Mouse (Mus musculus): ENCODE measurements around the gene Ak7. TPM values are rescaled to one million over a fixed set of nuclear protein-coding genes. Genes with fewer than 3 reads are reported as not detected.

The Ak7 gene
- polyA plus RNA-seq, 1 experiment from 2014 or later = 4.1 TPM

DNA sequence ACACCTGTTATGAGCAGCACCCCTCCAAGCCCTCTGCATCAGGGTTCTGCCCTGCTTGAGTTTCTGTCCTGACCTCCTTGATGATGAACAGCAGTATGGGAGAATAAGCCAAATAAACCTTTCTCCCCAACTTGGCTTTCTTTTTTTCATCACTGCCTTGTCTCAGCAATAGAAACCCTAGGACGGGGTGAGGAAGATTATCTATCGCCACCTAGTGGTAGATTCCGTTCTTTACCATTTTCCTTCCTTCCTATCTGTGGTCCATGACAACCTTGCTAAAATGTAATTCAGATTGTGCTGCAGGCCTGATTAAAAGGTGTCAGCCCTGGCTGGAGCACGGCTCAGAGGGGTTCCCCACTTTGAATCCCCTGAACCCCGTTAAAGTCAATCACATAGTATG lies 16.9 kb downstream of the Ak7 start:
- no peaks in the 10 kb centered on the region for H3K27me3 ChIP-seq (ENCODE audit: insufficient read depth, low read length)
- no peak overlapping the region for H3K4me3 ChIP-seq (replicated peaks; ENCODE audit: low read depth, low read length)
- ATAC-seq (replicated peaks; ENCODE audit: low FRiP score, low read depth) = no peak
- DNase-seq (ENCODE audit: low spot score) = peak; percentile 86
- H3K4me2 ChIP-seq (ENCODE audit: low read length) = no peak overlapping the region
- H3K36me3 ChIP-seq (ENCODE audit: insufficient read depth, low read length) = no peaks in the 10 kb centered on the region
- H3K27ac ChIP-seq = no peak overlapping the region
- no peak overlapping the region for H3K9ac ChIP-seq (ENCODE audit: low read depth, low read length)
- WGBS = 3% methylated on average over 5 of the region's 5 CpGs
- no peaks in the 10 kb centered on the region for H3K9me3 ChIP-seq (replicated peaks; ENCODE audit: low read length)
- peak; percentile 87 for TF ChIP-seq CTCF (IDR thresholded peaks at IDR 0.05; ENCODE audit: low read depth)
- H3K4me1 ChIP-seq (replicated peaks; ENCODE audit: insufficient read depth, low read length) = no peaks in the 10 kb centered on the region

DNA sequence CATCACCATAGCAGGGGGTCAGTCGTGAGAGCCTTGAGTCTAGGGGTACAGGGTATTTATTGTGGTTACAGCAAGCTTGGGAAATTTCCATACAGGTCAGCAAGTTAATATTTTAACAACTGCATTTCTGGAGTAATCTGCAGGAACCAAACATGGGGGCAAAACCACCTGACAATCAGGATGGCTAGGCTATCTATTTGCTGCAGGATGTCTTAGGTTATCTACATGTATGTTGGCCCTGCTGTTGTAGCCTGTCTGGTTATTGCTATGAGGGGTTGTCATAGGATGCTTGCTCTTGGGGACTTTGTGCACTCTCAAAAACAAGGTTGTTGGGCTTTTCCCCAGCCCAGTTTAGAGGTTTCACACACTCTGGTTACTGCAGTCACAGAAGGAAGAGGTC lies 18.8 kb downstream of the Ak7 start:
- WGBS = 30% methylated on average over 1 of the region's 1 CpGs
- DNase-seq (ENCODE audit: low spot score) = no peak
- no peaks in the 10 kb centered on the region for H3K4me1 ChIP-seq (replicated peaks; ENCODE audit: insufficient read depth, low read length)
- TF ChIP-seq CTCF (IDR thresholded peaks at IDR 0.05; ENCODE audit: low read depth) = no peak
- ATAC-seq (replicated peaks; ENCODE audit: low FRiP score, low read depth) = no peak
- no peaks in the 10 kb centered on the region for H3K36me3 ChIP-seq (ENCODE audit: insufficient read depth, low read length)
- H3K9me3 ChIP-seq (replicated peaks; ENCODE audit: low read length) = no peaks in the 10 kb centered on the region
- no peak overlapping the region for H3K27ac ChIP-seq
- no peak overlapping the region for H3K4me2 ChIP-seq (ENCODE audit: low read length)
- no peak overlapping the region for H3K4me3 ChIP-seq (replicated peaks; ENCODE audit: low read depth, low read length)
- no peak overlapping the region for H3K9ac ChIP-seq (ENCODE audit: low read depth, low read length)
- no peaks in the 10 kb centered on the region for H3K27me3 ChIP-seq (ENCODE audit: insufficient read depth, low read length)

DNA sequence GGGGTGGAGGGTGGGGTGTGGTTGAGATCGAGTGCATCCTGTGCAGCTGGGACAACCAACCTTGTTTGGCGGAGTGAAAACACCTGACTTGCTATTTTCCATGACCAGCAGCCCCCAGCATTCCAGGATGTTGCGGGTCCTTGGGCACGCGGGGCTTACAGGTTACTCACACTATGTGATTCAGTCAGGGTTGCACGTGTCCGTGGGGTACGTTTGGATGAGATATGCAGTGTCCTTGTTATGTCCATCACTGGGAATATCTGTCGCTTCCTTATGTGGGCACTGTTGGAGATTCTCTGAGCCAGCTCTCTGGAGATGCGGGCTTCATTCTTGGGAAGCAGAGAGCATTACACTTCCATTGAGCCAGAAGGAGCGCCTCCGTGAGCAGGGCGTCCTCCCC lies 20.0 kb downstream of the Ak7 start:
- Histone ChIP-seq H3K27ac (no peak overlapping the region), H3K9me3 (replicated peaks; ENCODE audit: low read length) (no peaks in the 10 kb centered on the region), H3K4me2 (ENCODE audit: low read length) (no peak overlapping the region), H3K27me3 (ENCODE audit: insufficient read depth, low read length) (no peaks in the 10 kb centered on the region), H3K9ac (ENCODE audit: low read depth, low read length) (no peak overlapping the region), H3K4me3 (replicated peaks; ENCODE audit: low read depth, low read length) (no peak overlapping the region), H3K36me3 (ENCODE audit: insufficient read depth, low read length) (no peaks in the 10 kb centered on the region), H3K4me1 (replicated peaks; ENCODE audit: insufficient read depth, low read length) (no peaks in the 10 kb centered on the region)
- DNase-seq (ENCODE audit: low spot score) = no peak
- ATAC-seq (replicated peaks; ENCODE audit: low FRiP score, low read depth) = no peak
- no peak for TF ChIP-seq CTCF (IDR thresholded peaks at IDR 0.05; ENCODE audit: low read depth)
- WGBS = 76% methylated on average over 13 of the region's 13 CpGs

DNA sequence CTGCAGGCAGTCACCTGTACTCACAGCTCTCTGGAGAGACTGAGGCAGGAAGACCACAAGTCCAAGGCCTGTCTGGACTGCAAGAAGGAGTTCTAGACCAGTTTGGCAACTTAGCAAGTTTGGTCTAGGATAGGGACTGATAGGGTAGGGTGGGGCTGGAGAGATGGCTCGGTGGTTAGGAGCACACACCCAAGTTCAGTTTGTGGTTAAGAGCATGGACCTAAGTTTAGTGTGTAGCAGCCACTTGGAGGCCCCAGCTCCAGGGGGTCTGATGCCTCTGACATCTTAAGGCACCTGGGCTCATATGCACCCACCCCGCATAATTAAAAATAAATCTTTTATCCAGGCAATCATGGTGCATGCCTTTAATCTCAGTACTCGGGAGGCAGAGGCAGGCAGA lies 21.5 kb downstream of the Ak7 start:
- DNase-seq (ENCODE audit: low spot score) = no peak
- Histone ChIP-seq H3K9ac (ENCODE audit: low read depth, low read length) (no peak overlapping the region), H3K4me3 (replicated peaks; ENCODE audit: low read depth, low read length) (no peak overlapping the region), H3K9me3 (replicated peaks; ENCODE audit: low read length) (no peaks in the 10 kb centered on the region), H3K27me3 (ENCODE audit: insufficient read depth, low read length) (no peaks in the 10 kb centered on the region), H3K36me3 (ENCODE audit: insufficient read depth, low read length) (no peaks in the 10 kb centered on the region), H3K4me2 (ENCODE audit: low read length) (no peak overlapping the region), H3K4me1 (replicated peaks; ENCODE audit: insufficient read depth, low read length) (no peaks in the 10 kb centered on the region), H3K27ac (no peak overlapping the region)
- 90% methylated on average over 3 of the region's 3 CpGs for WGBS
- TF ChIP-seq CTCF (IDR thresholded peaks at IDR 0.05; ENCODE audit: low read depth) = no peak
- no peak for ATAC-seq (replicated peaks; ENCODE audit: low FRiP score, low read depth)

DNA sequence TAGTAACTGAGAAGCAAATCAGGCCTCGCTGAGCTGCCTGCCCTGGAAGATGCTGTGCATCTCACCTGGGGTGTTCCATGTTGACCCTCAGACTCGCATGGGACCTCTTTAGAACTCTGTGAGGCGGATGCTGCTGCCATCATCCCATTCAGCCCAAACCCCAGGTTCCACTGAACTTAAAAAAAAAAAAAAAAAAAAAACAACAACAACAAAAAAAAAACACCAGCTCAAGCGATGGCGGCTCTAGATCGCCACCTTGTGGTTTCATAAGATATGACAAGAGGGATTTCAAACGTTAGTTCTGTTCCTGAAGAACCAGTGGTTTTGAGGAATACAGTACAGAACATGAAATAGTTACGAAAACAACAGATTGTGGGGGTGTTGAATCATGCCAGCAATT lies 22.2 kb downstream of the Ak7 start:
- Histone ChIP-seq H3K36me3 (ENCODE audit: insufficient read depth, low read length) (no peaks in the 10 kb centered on the region), H3K4me3 (replicated peaks; ENCODE audit: low read depth, low read length) (no peak overlapping the region), H3K4me1 (replicated peaks; ENCODE audit: insufficient read depth, low read length) (no peaks in the 10 kb centered on the region), H3K27me3 (ENCODE audit: insufficient read depth, low read length) (no peaks in the 10 kb centered on the region), H3K27ac (no peak overlapping the region), H3K9ac (ENCODE audit: low read depth, low read length) (no peak overlapping the region), H3K4me2 (ENCODE audit: low read length) (no peak overlapping the region), H3K9me3 (replicated peaks; ENCODE audit: low read length) (no peaks in the 10 kb centered on the region)
- TF ChIP-seq CTCF (IDR thresholded peaks at IDR 0.05; ENCODE audit: low read depth) = peak; percentile 79
- no peak for ATAC-seq (replicated peaks; ENCODE audit: low FRiP score, low read depth)
- WGBS = 30% methylated on average over 8 of the region's 8 CpGs
- DNase-seq (ENCODE audit: low spot score) = peak; percentile 60

DNA sequence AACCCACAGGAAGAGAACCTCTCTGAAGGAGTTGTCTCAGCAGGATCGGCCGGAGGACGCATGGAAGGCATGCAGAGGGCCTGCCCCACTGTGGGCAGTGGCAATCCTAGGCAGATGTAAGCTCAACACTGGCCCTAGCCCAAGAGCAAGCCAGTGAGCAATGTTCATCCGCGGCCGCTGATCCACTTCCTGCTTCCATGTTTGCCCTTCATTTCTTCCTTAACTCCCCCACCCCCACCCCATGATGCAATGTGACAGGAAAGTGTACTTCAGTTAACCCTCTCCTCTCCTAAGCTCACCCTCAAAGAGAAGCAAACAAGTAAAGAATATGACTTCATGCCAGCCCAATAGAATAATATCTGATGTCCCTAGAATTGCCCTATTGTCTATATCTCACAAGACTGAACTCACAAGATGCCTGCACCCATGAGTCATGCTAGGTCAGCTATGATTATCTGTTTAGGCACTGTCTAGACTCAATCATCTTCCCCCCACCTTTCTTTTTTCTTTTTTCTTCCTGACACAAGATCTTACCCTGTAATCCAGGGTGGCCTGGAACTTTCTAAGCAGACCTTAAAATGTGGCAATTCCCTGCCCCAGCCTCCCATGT lies 25.2 kb downstream of the Ak7 start:
- no peak for TF ChIP-seq CTCF (IDR thresholded peaks at IDR 0.05; ENCODE audit: low read depth)
- H3K4me2 ChIP-seq (ENCODE audit: low read length) = no peak overlapping the region
- H3K9me3 ChIP-seq (replicated peaks; ENCODE audit: low read length) = no peaks in the 10 kb centered on the region
- no peak overlapping the region for H3K9ac ChIP-seq (ENCODE audit: low read depth, low read length)
- no peak overlapping the region for H3K27ac ChIP-seq
- no peaks in the 10 kb centered on the region for H3K4me1 ChIP-seq (replicated peaks; ENCODE audit: insufficient read depth, low read length)
- H3K4me3 ChIP-seq (replicated peaks; ENCODE audit: low read depth, low read length) = no peak overlapping the region
- H3K27me3 ChIP-seq (ENCODE audit: insufficient read depth, low read length) = no peaks in the 10 kb centered on the region
- ATAC-seq (replicated peaks; ENCODE audit: low FRiP score, low read depth) (no peak), DNase-seq (ENCODE audit: low spot score) (no peak)
- 69% methylated on average over 6 of the region's 6 CpGs for WGBS
- H3K36me3 ChIP-seq (ENCODE audit: insufficient read depth, low read length) = no peaks in the 10 kb centered on the region

Measured in kidney, postnatal 0 days (tissue).